Mouse (Mus musculus) 3134 (cell line): Measurements from ENCODE around the gene Gm21887.
"Not testable (repeated sequence)": the region's sequence is repeated elsewhere in the genome, so short reads cannot be mapped to it uniquely, and the experiment has no call there.

Experiments used
- DNase-seq: peaks from one replicate; pipeline ENCODE4 v3.0.0-alpha.2; 2011; ENCODE audit warnings: low spot score; ENCODE audit not compliant: insufficient read length; ENCODE audit errors: extremely low read depth

Gm21887 gene

GRCm38 (mm10) chrX:170010581-170011528 lies 1.4 kb downstream of the Gm21887 start:
- DNase-seq = peak; percentile 76

- not testable (repeated sequence) for DNase-seq
Measured at GRCm38 (mm10) chrX:170011529-170011879, 2.0 kb downstream of the Gm21887 start.

GRCm38 (mm10) chrX:170013421-170013820 lies 4.0 kb downstream of the Gm21887 start:
- not testable (repeated sequence) for DNase-seq

- DNase-seq = not testable (repeated sequence)
Measured at GRCm38 (mm10) chrX:170014038-170014437, 4.6 kb downstream of the Gm21887 start.

- DNase-seq = not testable (repeated sequence)
Measured at GRCm38 (mm10) chrX:170015883-170016282, 6.4 kb downstream of the Gm21887 start.

GRCm38 (mm10) chrX:170017333-170018245 lies 8.1 kb downstream of the Gm21887 start:
- DNase-seq = not testable (repeated sequence)

GRCm38 (mm10) chrX:170018571-170019218 lies 9.2 kb downstream of the Gm21887 start:
- peak; percentile 76 for DNase-seq

- DNase-seq = not testable (repeated sequence)
Measured at GRCm38 (mm10) chrX:170019219-170019953, 9.9 kb downstream of the Gm21887 start.

- DNase-seq = not testable (repeated sequence)
Measured at GRCm38 (mm10) chrX:170019954-170020689, 10.7 kb downstream of the Gm21887 start.

GRCm38 (mm10) chrX:170020690-170021050 lies 11.2 kb downstream of the Gm21887 start:
- DNase-seq = not testable (repeated sequence)

GRCm38 (mm10) chrX:170021205-170021604 lies 11.7 kb downstream of the Gm21887 start:
- DNase-seq = not testable (repeated sequence)

- DNase-seq = not testable (repeated sequence)
Measured at GRCm38 (mm10) chrX:170021750-170022461, 12.4 kb downstream of the Gm21887 start.
